Mouse (Mus musculus): ENCODE results near the gene Serpinb6b. TPM values are rescaled to one million over a fixed set of nuclear protein-coding genes. Genes with fewer than 3 reads are reported as not detected.

The Serpinb6b gene
- polyA plus RNA-seq, 1 experiment from 2014 or later = 9.5 TPM

- no peak for TF ChIP-seq CTCF (IDR thresholded peaks at IDR 0.05; ENCODE audit: low read depth)
- no peak for TF ChIP-seq EP300 (optimal IDR thresholded peaks at IDR 0.05)
- Histone ChIP-seq H3K27ac (replicated peaks) (no peak overlapping the region), H3K27me3 (ENCODE audit: control insufficient read depth, insufficient read depth, low read length) (no peaks in the 10 kb centered on the region), H3K4me3 (ENCODE audit: low read depth, low read length) (no peak overlapping the region), H3K36me3 (ENCODE audit: control insufficient read depth, insufficient read depth, low read length) (no peaks in the 10 kb centered on the region), H3K4me2 (replicated peaks; ENCODE audit: low read depth) (no peak overlapping the region), H3K4me1 (replicated peaks; ENCODE audit: control insufficient read depth, insufficient read depth) (no peaks in the 10 kb centered on the region), H3K9me3 (ENCODE audit: control insufficient read depth, low read length) (no peaks in the 10 kb centered on the region), H3K9ac (ENCODE audit: low read length) (no peak overlapping the region)
- ATAC-seq (ENCODE audit: low FRiP score, low TSS enrichment) (no peak), DNase-seq (ENCODE audit: low spot score) (no peak)
- 53% methylated on average over 9 of the region's 9 CpGs for WGBS
Observed at GRCm38 (mm10) chr13:32963990-32964753, 837 bp upstream of the Serpinb6b start.

GRCm38 (mm10) chr13:32966116-32966515 lies 1.1 kb downstream of the Serpinb6b start:
- WGBS = 64% methylated on average over 5 of the region's 5 CpGs

GRCm38 (mm10) chr13:32967233-32967632 lies 2.2 kb downstream of the Serpinb6b start:
- H3K9ac ChIP-seq (ENCODE audit: low read length) = no peak overlapping the region
- no peak overlapping the region for H3K27ac ChIP-seq (replicated peaks)
- no peaks in the 10 kb centered on the region for H3K4me1 ChIP-seq (replicated peaks; ENCODE audit: control insufficient read depth, insufficient read depth)
- ATAC-seq (ENCODE audit: low FRiP score, low TSS enrichment) (no peak), DNase-seq (ENCODE audit: low spot score) (no peak)
- H3K36me3 ChIP-seq (ENCODE audit: control insufficient read depth, insufficient read depth, low read length) = no peaks in the 10 kb centered on the region
- H3K4me2 ChIP-seq (replicated peaks; ENCODE audit: low read depth) = no peak overlapping the region
- TF ChIP-seq CTCF (IDR thresholded peaks at IDR 0.05; ENCODE audit: low read depth) = no peak
- no peak for TF ChIP-seq EP300 (optimal IDR thresholded peaks at IDR 0.05)
- no peaks in the 10 kb centered on the region for H3K9me3 ChIP-seq (ENCODE audit: control insufficient read depth, low read length)
- H3K27me3 ChIP-seq (ENCODE audit: control insufficient read depth, insufficient read depth, low read length) = no peaks in the 10 kb centered on the region
- H3K4me3 ChIP-seq (ENCODE audit: low read depth, low read length) = no peak overlapping the region

More at GRCm38 (mm10) chr13:32966116-32966515, 1.1 kb downstream of the Serpinb6b start:
- Histone ChIP-seq H3K36me3 (ENCODE audit: control insufficient read depth, insufficient read depth, low read length) (no peaks in the 10 kb centered on the region), H3K4me1 (replicated peaks; ENCODE audit: control insufficient read depth, insufficient read depth) (no peaks in the 10 kb centered on the region), H3K27me3 (ENCODE audit: control insufficient read depth, insufficient read depth, low read length) (no peaks in the 10 kb centered on the region), H3K27ac (replicated peaks) (no peak overlapping the region), H3K4me3 (ENCODE audit: low read depth, low read length) (no peak overlapping the region), H3K4me2 (replicated peaks; ENCODE audit: low read depth) (no peak overlapping the region), H3K9ac (ENCODE audit: low read length) (no peak overlapping the region), H3K9me3 (ENCODE audit: control insufficient read depth, low read length) (no peaks in the 10 kb centered on the region)
- DNase-seq (ENCODE audit: low spot score) = no peak
- no peak for TF ChIP-seq EP300 (optimal IDR thresholded peaks at IDR 0.05)
- TF ChIP-seq CTCF (IDR thresholded peaks at IDR 0.05; ENCODE audit: low read depth) = no peak
- ATAC-seq (ENCODE audit: low FRiP score, low TSS enrichment) = no peak

GRCm38 (mm10) chr13:32968353-32968984 lies 3.5 kb downstream of the Serpinb6b start:
- Histone ChIP-seq H3K27ac (replicated peaks) (no peak overlapping the region), H3K4me3 (ENCODE audit: low read depth, low read length) (no peak overlapping the region), H3K4me1 (replicated peaks; ENCODE audit: control insufficient read depth, insufficient read depth) (no peaks in the 10 kb centered on the region), H3K27me3 (ENCODE audit: control insufficient read depth, insufficient read depth, low read length) (no peaks in the 10 kb centered on the region), H3K36me3 (ENCODE audit: control insufficient read depth, insufficient read depth, low read length) (no peaks in the 10 kb centered on the region), H3K9ac (ENCODE audit: low read length) (no peak overlapping the region), H3K4me2 (replicated peaks; ENCODE audit: low read depth) (no peak overlapping the region), H3K9me3 (ENCODE audit: control insufficient read depth, low read length) (no peaks in the 10 kb centered on the region)
- TF ChIP-seq EP300 (optimal IDR thresholded peaks at IDR 0.05) (no peak), CTCF (IDR thresholded peaks at IDR 0.05; ENCODE audit: low read depth) (no peak)
- 74% methylated on average over 5 of the region's 5 CpGs for WGBS
- no peak for DNase-seq (ENCODE audit: low spot score)
- ATAC-seq (ENCODE audit: low FRiP score, low TSS enrichment) = no peak

GRCm38 (mm10) chr13:32968996-32969640 lies 4.1 kb downstream of the Serpinb6b start:
- Histone ChIP-seq H3K4me2 (replicated peaks; ENCODE audit: low read depth) (no peak overlapping the region), H3K27me3 (ENCODE audit: control insufficient read depth, insufficient read depth, low read length) (no peaks in the 10 kb centered on the region), H3K9me3 (ENCODE audit: control insufficient read depth, low read length) (no peaks in the 10 kb centered on the region), H3K9ac (ENCODE audit: low read length) (no peak overlapping the region), H3K4me1 (replicated peaks; ENCODE audit: control insufficient read depth, insufficient read depth) (no peaks in the 10 kb centered on the region), H3K4me3 (ENCODE audit: low read depth, low read length) (no peak overlapping the region), H3K36me3 (ENCODE audit: control insufficient read depth, insufficient read depth, low read length) (no peaks in the 10 kb centered on the region), H3K27ac (replicated peaks) (no peak overlapping the region)
- no peak for DNase-seq (ENCODE audit: low spot score)
- 54% methylated on average over 4 of the region's 4 CpGs for WGBS
- TF ChIP-seq CTCF (IDR thresholded peaks at IDR 0.05; ENCODE audit: low read depth) (no peak), EP300 (optimal IDR thresholded peaks at IDR 0.05) (no peak)
- no peak for ATAC-seq (ENCODE audit: low FRiP score, low TSS enrichment)

GRCm38 (mm10) chr13:32969641-32970040 lies 4.6 kb downstream of the Serpinb6b start:
- Histone ChIP-seq H3K4me1 (replicated peaks; ENCODE audit: control insufficient read depth, insufficient read depth) (no peaks in the 10 kb centered on the region), H3K9ac (ENCODE audit: low read length) (no peak overlapping the region), H3K9me3 (ENCODE audit: control insufficient read depth, low read length) (no peaks in the 10 kb centered on the region), H3K27me3 (ENCODE audit: control insufficient read depth, insufficient read depth, low read length) (no peaks in the 10 kb centered on the region), H3K27ac (replicated peaks) (no peak overlapping the region), H3K4me2 (replicated peaks; ENCODE audit: low read depth) (no peak overlapping the region), H3K36me3 (ENCODE audit: control insufficient read depth, insufficient read depth, low read length) (no peaks in the 10 kb centered on the region), H3K4me3 (ENCODE audit: low read depth, low read length) (no peak overlapping the region)
- ATAC-seq (ENCODE audit: low FRiP score, low TSS enrichment) (no peak), DNase-seq (ENCODE audit: low spot score) (no peak)
- WGBS = 81% methylated on average over 1 of the region's 1 CpGs
- TF ChIP-seq CTCF (IDR thresholded peaks at IDR 0.05; ENCODE audit: low read depth) = no peak
- no peak for TF ChIP-seq EP300 (optimal IDR thresholded peaks at IDR 0.05)
